Mouse (Mus musculus) liver, embryonic 12.5 days (tissue): ENCODE results near the gene Zdhhc21. TPM values are rescaled to one million over a fixed set of nuclear protein-coding genes. Genes with fewer than 3 reads are reported as not detected.

ENCODE experiments used
- ATAC-seq: fragments of 200-750 bp; cut with Nextera tagmentation; 2 replicates; pipeline ENCODE4 v1.8.0; 2017; ENCODE audit warnings: moderate number of reproducible peaks, mild to moderate bottlenecking, moderate library complexity
- H3K27ac ChIP-seq: fragments of 300-500 bp; sonication (generic); 2 replicates; pipeline ENCODE4 v1.5.1; 2016; ENCODE audit warnings: mild to moderate bottlenecking
- H3K27me3 ChIP-seq: fragments of 300-500 bp; sonication (generic); replicated peaks from 2 replicates; pipeline ENCODE4 v1.6.1; 2016; ENCODE audit warnings: mild to moderate bottlenecking, moderate library complexity
- H3K36me3 ChIP-seq: fragments of 300-500 bp; sonication (generic); 2 replicates; pipeline ENCODE4 v1.6.1; 2016; ENCODE audit warnings: mild to moderate bottlenecking, moderate library complexity
- H3K4me1 ChIP-seq: fragments of 300-500 bp; sonication (generic); 2 replicates; pipeline ENCODE4 v1.6.1; 2016
- H3K4me2 ChIP-seq: fragments of 300-500 bp; sonication (generic); 2 replicates; pipeline ENCODE4 v1.6.1; 2016; ENCODE audit warnings: mild to moderate bottlenecking, moderate library complexity
- H3K4me3 ChIP-seq: fragments of 300-500 bp; sonication (generic); 2 replicates; pipeline ENCODE4 v1.5.1; 2016; ENCODE audit warnings: mild to moderate bottlenecking, moderate library complexity
- H3K9ac ChIP-seq: fragments of 300-500 bp; sonication (generic); 2 replicates; pipeline ENCODE4 v1.6.1; 2016; ENCODE audit warnings: mild to moderate bottlenecking, moderate library complexity
- H3K9me3 ChIP-seq: fragments of 300-500 bp; sonication (generic); replicated peaks from 2 replicates; pipeline ENCODE4 v1.6.1; 2016; ENCODE audit warnings: mild to moderate bottlenecking, moderate library complexity
- WGBS: fragments of 180-500 bp; shearing (Covaris S2); methylation state at CpG from one replicate; pipeline ENCODE4 v1.1.7; 2016; ENCODE audit not compliant: insufficient replicate concordance; 5-methylcytosine and 5-hydroxymethylcytosine counted together
- polyA plus RNA-seq: library from polyadenylated mRNA; unstranded; fragments of >200 nt; fragmentation: Nextera tagmentation; extraction: Ambion mirVana; gene quantifications from 2 replicates; pipeline ENCODE4 v1.2.1, GENCODE M21; 2016

Gene Zdhhc21
- polyA plus RNA-seq, 1 experiment from 2014 or later: 7.4 TPM

DNA sequence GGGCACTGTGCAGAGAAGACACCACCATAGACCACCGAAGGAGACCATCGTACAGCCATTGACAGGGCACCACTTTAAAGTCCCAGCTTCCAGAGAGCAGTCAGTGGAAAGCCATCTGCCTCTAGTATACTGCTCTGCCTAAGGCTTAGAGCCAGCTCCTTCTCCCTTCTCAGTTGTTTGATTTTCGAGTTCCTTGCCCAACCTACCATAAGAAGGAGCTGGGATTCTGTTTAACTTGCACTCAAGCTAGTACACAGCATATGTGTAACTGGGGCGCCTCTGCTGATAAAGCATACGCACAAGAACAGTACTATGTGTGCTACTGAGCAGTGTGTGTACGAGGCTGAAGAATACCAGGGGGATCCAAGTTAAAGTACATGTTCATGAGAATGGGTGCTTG is 19.4 kb upstream of the Zdhhc21 start:
- Histone ChIP-seq H3K9ac (no peak overlapping the region), H3K27ac (no peak overlapping the region), H3K4me1 (no peaks in the 10 kb centered on the region), H3K4me2 (no peak overlapping the region), H3K36me3 (no peaks in the 10 kb centered on the region), H3K4me3 (no peak overlapping the region), H3K27me3 (no peaks in the 10 kb centered on the region), H3K9me3 (no peaks in the 10 kb centered on the region)
- ATAC-seq: no peak
- WGBS: 68% methylated on average over 6 of the region's 6 CpGs

DNA sequence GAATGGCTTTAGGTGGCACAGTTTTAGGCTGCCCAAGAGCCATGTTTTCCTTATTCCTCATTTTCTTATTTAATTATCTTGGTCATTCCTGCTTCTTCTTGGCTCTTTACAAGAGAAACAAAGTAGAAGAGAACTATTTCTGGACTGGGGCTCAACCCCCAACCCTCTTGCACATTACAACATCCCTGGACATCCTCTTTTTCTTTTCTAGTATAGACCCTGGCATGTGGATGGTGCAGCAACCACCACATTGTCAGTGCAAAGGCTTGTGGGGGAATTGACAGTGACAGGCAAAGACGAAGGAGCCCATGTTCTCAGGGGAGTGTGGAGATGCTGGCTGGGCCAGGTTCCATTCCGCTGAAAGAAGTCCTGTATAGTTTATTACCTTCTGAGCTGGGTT is 16.9 kb upstream of the Zdhhc21 start:
- no peak overlapping the region for H3K4me3 ChIP-seq
- 47% methylated on average over 2 of the region's 2 CpGs for WGBS
- no peak overlapping the region for H3K27ac ChIP-seq
- ATAC-seq: no peak
- H3K9me3 ChIP-seq: no peaks in the 10 kb centered on the region
- no peak overlapping the region for H3K4me2 ChIP-seq
- H3K27me3 ChIP-seq: no peaks in the 10 kb centered on the region
- no peaks in the 10 kb centered on the region for H3K36me3 ChIP-seq
- H3K9ac ChIP-seq: no peak overlapping the region
- H3K4me1 ChIP-seq: no peaks in the 10 kb centered on the region

DNA sequence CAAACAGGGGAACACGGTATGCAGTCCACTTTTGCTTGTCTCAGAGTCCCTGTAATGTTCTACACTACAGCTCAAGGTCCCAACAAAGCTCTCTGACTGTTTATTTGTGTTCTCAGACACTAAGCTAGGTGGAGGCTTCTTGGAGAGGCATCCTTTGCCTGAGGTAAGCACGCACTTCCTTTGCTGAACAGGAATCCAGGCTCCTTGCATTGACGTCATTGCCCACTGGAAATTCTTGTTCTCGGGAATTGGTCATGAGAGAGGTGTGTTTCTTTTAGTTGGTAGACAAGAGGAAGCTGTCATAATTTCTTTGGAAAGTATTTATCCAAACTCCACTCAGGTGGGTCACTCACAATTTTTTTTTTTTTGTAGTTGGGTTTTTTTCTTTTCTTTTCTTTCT is 15.8 kb upstream of the Zdhhc21 start:
- H3K4me1 ChIP-seq: no peaks in the 10 kb centered on the region
- H3K27me3 ChIP-seq: no peaks in the 10 kb centered on the region
- no peak overlapping the region for H3K4me3 ChIP-seq
- no peak overlapping the region for H3K27ac ChIP-seq
- no peak overlapping the region for H3K9ac ChIP-seq
- no peak for ATAC-seq
- WGBS: 62% methylated on average over 4 of the region's 4 CpGs
- no peaks in the 10 kb centered on the region for H3K36me3 ChIP-seq
- no peak overlapping the region for H3K4me2 ChIP-seq
- no peaks in the 10 kb centered on the region for H3K9me3 ChIP-seq

DNA sequence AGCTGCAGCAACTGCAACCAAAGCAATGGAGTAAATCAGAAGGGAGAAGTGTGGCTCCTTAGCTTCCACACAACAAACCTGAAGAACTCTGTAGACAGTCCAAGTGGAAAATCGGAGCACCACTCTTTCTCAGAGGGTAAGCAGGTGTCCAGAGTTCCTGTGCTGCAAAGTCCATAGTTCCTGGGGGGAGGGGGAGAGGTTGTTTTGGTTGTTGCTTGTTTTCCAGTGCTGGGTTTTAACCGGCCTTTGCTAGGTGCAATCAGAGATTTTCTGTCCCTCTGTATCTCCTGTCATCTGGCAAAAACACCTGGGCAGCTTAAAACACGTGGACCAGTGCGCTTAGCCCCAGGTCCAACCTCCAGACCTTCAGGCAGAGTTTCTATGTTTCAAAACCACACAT is 15.0 kb upstream of the Zdhhc21 start:
- H3K27ac ChIP-seq: no peak overlapping the region
- no peaks in the 10 kb centered on the region for H3K4me1 ChIP-seq
- no peak overlapping the region for H3K4me2 ChIP-seq
- no peak for ATAC-seq
- no peaks in the 10 kb centered on the region for H3K27me3 ChIP-seq
- H3K9me3 ChIP-seq: no peaks in the 10 kb centered on the region
- H3K4me3 ChIP-seq: no peak overlapping the region
- H3K36me3 ChIP-seq: no peaks in the 10 kb centered on the region
- 49% methylated on average over 4 of the region's 4 CpGs for WGBS
- no peak overlapping the region for H3K9ac ChIP-seq

DNA sequence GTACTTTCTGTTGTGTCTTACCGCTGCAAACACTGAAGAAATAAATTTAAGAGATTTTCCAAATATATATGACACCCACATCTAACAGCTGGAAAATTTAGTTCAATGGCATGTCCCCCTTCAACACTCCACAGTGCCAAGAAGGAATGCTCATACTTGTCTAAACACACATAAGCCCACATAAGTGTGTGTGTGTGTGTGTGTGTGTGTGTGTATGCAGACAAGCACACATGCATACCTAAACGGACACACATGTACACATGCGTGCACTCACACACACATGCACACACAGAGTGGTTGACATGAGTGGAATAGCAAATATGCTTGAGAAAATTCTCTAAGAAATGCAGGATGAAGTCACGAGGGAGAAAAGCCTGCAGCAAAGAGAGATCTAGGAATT is 12.8 kb upstream of the Zdhhc21 start:
- H3K9me3 ChIP-seq: no peaks in the 10 kb centered on the region
- no peak overlapping the region for H3K4me2 ChIP-seq
- H3K27ac ChIP-seq: no peak overlapping the region
- no peak for ATAC-seq
- H3K9ac ChIP-seq: no peak overlapping the region
- H3K4me3 ChIP-seq: no peak overlapping the region
- WGBS: 73% methylated on average over 4 of the region's 4 CpGs
- H3K36me3 ChIP-seq: no peaks in the 10 kb centered on the region
- H3K27me3 ChIP-seq: no peaks in the 10 kb centered on the region
- H3K4me1 ChIP-seq: no peaks in the 10 kb centered on the region

DNA sequence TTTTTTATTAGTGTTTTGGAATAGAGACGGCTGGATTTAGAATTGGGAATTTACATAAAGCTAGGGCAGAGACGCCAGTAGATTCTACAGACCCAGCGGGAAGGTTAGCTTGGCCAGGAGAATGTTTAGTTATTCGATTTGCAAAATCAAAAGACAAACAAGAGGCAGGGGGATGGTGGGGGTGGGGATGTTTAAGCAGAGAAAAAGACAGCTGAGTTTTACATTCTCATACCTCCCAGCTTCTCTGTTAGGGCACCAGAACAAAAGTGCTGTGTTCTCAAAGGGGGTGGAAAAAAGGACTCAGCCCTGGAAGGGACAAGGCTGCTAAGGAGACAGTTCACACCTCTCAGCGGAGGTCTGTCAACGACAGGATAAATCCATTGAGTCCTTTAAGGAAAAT is 12.4 kb upstream of the Zdhhc21 start:
- Histone ChIP-seq H3K36me3 (no peaks in the 10 kb centered on the region), H3K9ac (no peak overlapping the region), H3K4me3 (no peak overlapping the region), H3K4me1 (no peaks in the 10 kb centered on the region), H3K9me3 (no peaks in the 10 kb centered on the region), H3K27ac (no peak overlapping the region), H3K27me3 (no peaks in the 10 kb centered on the region), H3K4me2 (no peak overlapping the region)
- no peak for ATAC-seq
- 61% methylated on average over 6 of the region's 6 CpGs for WGBS

DNA sequence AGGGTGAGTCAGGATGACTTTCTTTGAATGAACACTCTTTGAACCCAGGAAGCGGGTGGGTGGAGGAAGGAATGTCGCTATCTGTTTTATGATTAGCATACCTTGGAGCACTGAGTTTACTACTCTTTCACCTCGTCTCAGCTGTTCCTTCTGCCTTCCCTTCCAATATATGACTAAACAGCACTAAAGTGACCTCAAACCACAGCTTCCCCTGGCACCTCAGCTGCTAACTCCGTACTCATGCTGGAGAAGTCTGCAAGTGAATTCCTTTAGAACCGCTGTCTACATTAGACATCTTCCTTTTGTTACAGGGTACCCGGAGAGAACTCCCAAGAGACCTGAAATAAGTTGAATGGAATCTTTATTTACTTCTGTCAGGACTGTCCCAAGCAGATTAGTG is 11.2 kb upstream of the Zdhhc21 start:
- H3K27me3 ChIP-seq: no peaks in the 10 kb centered on the region
- H3K27ac ChIP-seq: no peak overlapping the region
- no peak overlapping the region for H3K9ac ChIP-seq
- no peaks in the 10 kb centered on the region for H3K36me3 ChIP-seq
- no peak overlapping the region for H3K4me3 ChIP-seq
- H3K9me3 ChIP-seq: no peaks in the 10 kb centered on the region
- H3K4me2 ChIP-seq: no peak overlapping the region
- ATAC-seq: no peak
- WGBS: 41% methylated on average over 6 of the region's 6 CpGs
- H3K4me1 ChIP-seq: no peaks in the 10 kb centered on the region

DNA sequence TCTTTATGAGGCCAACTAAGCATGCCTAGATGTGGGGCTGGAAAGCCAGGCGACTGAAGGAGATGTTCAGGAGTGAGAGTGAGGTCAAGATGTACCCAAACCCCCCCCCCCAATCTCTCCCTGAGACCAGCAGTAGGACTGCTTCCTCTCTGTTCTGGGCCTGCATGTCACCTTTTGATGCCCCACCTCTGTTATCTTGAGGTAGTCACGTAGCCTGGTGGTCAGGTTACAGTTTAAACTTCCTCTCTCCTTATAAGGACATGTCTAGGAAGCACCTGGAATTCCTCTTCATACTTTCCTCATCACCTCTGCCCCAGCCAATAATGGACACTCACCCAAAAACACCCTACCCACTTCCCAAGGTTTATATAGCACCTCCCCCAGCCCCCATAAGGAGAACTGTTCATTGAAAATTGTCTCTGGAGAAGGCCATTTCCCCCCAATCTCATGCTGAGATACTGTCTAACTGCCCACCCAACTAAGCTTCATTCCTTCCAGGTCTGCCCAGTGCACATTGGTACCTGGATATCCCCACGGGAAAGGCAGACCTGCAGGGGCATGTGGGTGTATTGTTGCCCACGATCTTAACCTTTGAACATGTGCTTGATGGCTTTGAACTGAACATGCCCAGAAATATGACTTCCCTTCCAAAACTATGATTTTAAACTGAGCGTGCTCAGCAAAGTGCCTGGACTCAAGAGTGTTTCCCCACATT is 8.1 kb upstream of the Zdhhc21 start:
- Histone ChIP-seq H3K4me2 (no peak overlapping the region), H3K4me3 (no peak overlapping the region), H3K27me3 (no peaks in the 10 kb centered on the region), H3K9me3 (no peaks in the 10 kb centered on the region), H3K36me3 (no peaks in the 10 kb centered on the region), H3K4me1 (no peaks in the 10 kb centered on the region), H3K9ac (no peak overlapping the region), H3K27ac (no peak overlapping the region)
- no peak for ATAC-seq
- WGBS: 62% methylated on average over 5 of the region's 5 CpGs

DNA sequence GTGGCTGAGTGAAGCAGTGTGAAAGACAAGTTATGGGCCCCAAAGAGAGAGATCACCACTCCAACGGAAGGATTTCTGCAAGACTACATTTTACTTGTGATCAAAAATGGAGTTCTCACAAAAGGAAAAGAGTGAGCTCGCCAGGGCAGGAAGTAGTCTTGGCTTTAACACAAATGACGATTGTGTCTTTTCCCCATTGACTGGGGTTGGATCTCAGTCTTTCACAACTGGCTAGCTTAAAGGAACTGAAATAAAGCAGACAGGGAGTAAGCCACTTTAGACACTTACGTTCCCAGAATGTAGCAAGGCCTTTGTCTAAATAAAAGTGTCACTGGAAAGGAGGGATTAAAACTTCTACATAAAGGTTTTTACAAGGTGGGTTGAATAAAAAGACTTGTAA is 7.4 kb upstream of the Zdhhc21 start:
- H3K9ac ChIP-seq: no peak overlapping the region
- WGBS: 58% methylated on average over 4 of the region's 4 CpGs
- H3K27me3 ChIP-seq: no peaks in the 10 kb centered on the region
- no peaks in the 10 kb centered on the region for H3K36me3 ChIP-seq
- H3K4me3 ChIP-seq: no peak overlapping the region
- H3K27ac ChIP-seq: no peak overlapping the region
- ATAC-seq: no peak
- H3K4me2 ChIP-seq: no peak overlapping the region
- H3K4me1 ChIP-seq: no peaks in the 10 kb centered on the region
- no peaks in the 10 kb centered on the region for H3K9me3 ChIP-seq

DNA sequence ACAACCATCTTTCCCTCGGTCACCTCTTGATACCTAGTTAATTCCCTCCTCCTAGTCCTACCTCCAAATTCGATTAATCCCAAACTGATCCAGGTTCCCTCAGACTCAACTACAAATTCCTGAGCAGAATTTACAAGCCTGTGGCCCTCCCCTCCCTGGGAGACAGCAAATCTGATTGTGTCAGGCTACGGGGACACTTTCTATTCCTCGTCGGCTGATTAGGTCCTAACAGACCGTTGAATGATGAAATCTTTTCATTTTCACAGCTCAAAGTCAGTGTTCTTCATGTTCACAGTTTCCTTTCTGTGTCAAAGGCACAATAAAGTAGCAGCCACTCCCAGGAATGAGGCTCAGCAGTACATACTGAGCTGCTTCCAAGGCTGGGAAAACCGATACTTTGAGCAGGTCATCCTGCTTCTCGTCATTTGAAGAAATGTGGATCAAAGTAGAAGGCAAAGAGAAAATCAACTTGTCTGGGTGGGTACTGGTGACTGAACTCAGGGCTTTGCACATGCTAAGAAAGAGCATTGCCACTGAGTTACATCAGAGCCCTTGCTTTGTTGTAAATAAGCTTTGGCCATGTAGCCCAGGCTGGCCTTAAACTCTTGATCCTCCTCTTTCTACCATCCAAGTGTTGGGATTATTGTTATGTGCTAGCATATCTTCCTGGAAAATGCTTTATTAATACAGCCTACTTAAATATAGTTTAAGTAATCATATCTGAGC is 5.4 kb upstream of the Zdhhc21 start:
- no peak for ATAC-seq
- Histone ChIP-seq H3K9me3 (no peaks in the 10 kb centered on the region), H3K36me3 (no peaks in the 10 kb centered on the region), H3K4me1 (no peaks in the 10 kb centered on the region), H3K27ac (no peak overlapping the region), H3K27me3 (no peaks in the 10 kb centered on the region), H3K4me3 (no peak overlapping the region), H3K9ac (no peak overlapping the region), H3K4me2 (no peak overlapping the region)
- WGBS: 63% methylated on average over 8 of the region's 8 CpGs

DNA sequence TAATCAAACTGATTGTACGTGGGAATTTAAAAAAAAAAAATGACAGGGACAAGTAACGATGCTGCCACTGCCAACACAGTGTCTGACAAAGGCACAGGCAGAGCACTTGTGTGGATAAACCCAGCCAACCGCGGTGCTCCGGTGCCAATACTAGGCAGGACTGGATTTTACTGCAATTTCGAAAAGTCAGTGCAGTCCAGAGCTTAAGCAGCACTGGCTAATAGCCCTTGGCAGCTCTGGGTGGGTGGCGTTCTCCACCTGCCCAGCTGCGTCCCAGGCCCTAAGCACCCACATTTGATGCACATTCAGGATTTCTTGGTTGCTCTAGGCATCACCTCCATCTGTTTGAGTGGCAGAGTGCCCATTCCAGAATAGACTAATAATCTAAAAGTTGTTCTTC is 3.6 kb upstream of the Zdhhc21 start:
- peaks cover 12% of the 10 kb centered on the region for H3K4me1 ChIP-seq
- no peak overlapping the region for H3K9ac ChIP-seq
- H3K4me2 ChIP-seq: no peak overlapping the region
- H3K9me3 ChIP-seq: no peaks in the 10 kb centered on the region
- H3K36me3 ChIP-seq: no peaks in the 10 kb centered on the region
- no peak overlapping the region for H3K4me3 ChIP-seq
- WGBS: 83% methylated on average over 8 of the region's 8 CpGs
- ATAC-seq: no peak
- no peaks in the 10 kb centered on the region for H3K27me3 ChIP-seq
- no peak overlapping the region for H3K27ac ChIP-seq

DNA sequence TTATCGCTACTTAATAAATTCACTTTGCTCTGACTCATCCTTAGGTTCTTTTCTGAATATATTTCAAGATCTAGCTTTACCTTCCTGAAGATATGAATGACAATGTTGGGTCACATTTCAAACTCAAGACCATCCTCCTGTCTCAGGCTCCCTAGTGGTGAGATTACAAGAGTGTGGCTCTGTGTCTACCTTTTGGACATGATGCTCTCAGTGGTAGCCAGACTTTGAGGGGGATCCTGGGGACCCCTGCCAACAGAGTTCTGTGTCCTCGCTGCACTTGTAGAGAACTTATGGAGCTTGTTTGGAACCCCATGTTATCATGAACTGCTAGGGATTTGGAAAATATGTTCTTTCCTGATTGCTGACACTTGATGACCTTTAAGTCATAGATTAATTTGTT is 1.7 kb upstream of the Zdhhc21 start:
- H3K27ac ChIP-seq: no peak overlapping the region
- no peak overlapping the region for H3K9ac ChIP-seq
- H3K4me2 ChIP-seq: no peak overlapping the region
- no peaks in the 10 kb centered on the region for H3K9me3 ChIP-seq
- no peak overlapping the region for H3K4me3 ChIP-seq
- peaks cover 17% of the 10 kb centered on the region for H3K4me1 ChIP-seq
- 82% methylated on average over 2 of the region's 2 CpGs for WGBS
- H3K27me3 ChIP-seq: no peaks in the 10 kb centered on the region
- no peak for ATAC-seq
- H3K36me3 ChIP-seq: no peaks in the 10 kb centered on the region

DNA sequence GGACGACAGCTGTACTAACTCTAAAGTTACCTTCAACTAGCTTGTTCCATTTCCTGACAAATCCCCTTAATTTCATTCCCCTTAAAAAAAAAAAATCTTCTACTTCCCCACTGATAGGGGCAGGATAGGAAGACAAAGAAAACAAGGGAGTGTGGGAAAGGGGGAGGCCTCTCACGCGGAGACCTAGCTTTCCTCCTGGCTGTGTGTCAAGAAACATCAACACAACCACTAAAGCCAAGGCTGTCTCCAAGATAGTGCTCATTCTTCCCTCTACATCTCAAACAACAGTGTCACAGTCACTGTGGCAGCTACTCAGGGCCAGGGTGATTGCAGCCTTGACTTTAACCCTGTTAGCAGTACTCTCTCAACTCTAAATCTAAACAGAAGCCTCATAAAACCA is 808 bp upstream of the Zdhhc21 start:
- no peaks in the 10 kb centered on the region for H3K36me3 ChIP-seq
- no peak overlapping the region for H3K4me2 ChIP-seq
- no peak overlapping the region for H3K27ac ChIP-seq
- H3K4me3 ChIP-seq: no peak overlapping the region
- no peak overlapping the region for H3K9ac ChIP-seq
- peaks cover 17% of the 10 kb centered on the region for H3K4me1 ChIP-seq
- H3K27me3 ChIP-seq: no peaks in the 10 kb centered on the region
- ATAC-seq: no peak
- no peaks in the 10 kb centered on the region for H3K9me3 ChIP-seq
- WGBS: 44% methylated on average over 3 of the region's 3 CpGs
